Mouse (Mus musculus) adrenal gland, postnatal 25 days (tissue): ENCODE data around the gene Tifa. TPM values are rescaled to one million over a fixed set of nuclear protein-coding genes. Genes with fewer than 3 reads are reported as not detected.

Source experiments
- DNase-seq: peaks from one replicate; pipeline ENCODE4 v3.0.0; 2021; ENCODE audit warnings: mixed read lengths
- total RNA-seq: library from RNA; stranded (reverse); gene quantifications from 2 replicates; pipeline ENCODE4 v1.2.3, GENCODE M21; 2021

Gene Tifa
- total RNA-seq, 1 experiment from 2014 or later, result 2.7 TPM

- no peak for DNase-seq
Measured at GRCm38 (mm10) chr3:127868046-127868758, 78.6 kb downstream of the Tifa start.

GRCm38 (mm10) chr3:127868880-127869279 is 79.3 kb downstream of the Tifa start:
- no peak for DNase-seq

GRCm38 (mm10) chr3:127871575-127871974 is 82.0 kb downstream of the Tifa start:
- no peak for DNase-seq

DNA sequence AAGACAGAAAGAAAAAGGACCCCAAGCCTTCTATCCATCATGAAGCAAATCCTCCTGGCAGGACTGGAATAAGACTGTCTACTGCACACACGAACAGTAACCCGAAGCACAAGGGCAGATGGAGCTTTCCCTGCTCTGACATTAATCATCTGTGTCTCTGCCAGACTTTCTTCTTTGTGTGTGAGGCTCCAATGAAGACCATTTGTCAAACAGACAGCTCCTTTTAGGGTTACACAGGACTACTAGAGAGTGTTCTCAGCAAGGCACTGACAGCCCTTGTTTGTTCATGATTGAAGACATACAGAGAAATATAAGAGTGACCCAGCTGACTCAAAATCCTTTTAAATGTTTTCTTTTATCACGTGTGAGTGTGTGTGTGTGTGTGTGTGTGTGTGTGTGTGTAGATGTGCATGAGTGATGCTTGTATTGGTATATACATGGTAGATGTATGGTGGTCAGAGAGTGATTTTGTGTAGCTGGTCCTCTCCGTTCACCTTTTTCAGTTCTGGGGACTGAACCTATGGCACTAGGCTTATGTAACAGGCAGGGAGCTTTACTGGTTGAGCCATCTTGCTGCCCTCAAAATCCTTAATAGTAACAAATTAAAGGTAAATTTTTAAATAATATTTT is 84.8 kb downstream of the Tifa start:
- no peak for DNase-seq

- DNase-seq, result no peak
Measured at GRCm38 (mm10) chr3:127875059-127875458, 85.5 kb downstream of the Tifa start.

DNA sequence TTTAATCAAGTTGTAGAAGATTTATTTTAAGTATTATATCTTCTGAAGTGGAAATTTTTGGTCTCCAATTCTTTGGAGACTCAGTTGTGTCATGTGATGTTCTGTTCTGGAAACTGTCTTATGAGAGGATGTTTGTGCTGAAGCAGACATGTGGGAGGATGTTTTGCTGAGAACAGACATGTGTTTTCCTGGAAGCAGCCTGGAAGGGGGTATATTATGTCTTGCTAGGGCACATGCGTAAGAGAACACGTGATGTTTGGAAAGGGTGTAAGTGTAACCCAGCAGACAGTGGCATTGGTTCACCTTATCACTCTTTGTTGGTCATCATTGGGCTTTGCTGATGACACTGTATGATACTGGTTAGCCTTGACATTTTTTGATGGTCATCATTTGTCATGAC is 85.9 kb downstream of the Tifa start:
- no peak for DNase-seq

DNA sequence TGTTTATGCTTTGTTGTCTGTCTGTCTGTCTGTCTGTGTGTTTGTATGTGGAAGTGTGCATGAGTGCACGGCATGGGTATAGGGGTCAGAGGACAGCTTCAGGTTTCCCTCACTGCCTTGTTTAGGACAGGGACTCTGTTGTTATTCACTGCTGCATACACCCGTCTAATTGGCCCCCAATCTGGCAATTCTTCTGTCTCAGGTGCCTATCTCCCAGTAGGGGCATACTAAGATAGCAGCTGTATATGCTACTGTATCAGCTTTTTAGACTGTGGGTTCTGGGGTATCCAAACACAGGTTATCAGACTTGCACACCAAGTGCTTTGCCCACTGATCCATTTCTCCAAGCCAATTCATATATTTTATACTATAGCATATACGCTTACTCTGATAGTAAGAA is 90.4 kb downstream of the Tifa start:
- DNase-seq, result no peak

GRCm38 (mm10) chr3:127881684-127882083 is 92.1 kb downstream of the Tifa start:
- DNase-seq, result no peak

Other genes starting within 250 kb of the Tifa start
- 23.9 and 25.8 TPM in 2 replicates for gene Larp7, start 236.5 kb upstream of the Tifa start, total RNA-seq
- 2.4 and 2.8 TPM in 2 replicates for gene Zgrf1, start 236.3 kb upstream of the Tifa start, total RNA-seq
- gene Neurog2, start 156.7 kb upstream of the Tifa start, total RNA-seq, result not detected in 2 replicates
- 10.0 and 12.1 TPM in 2 replicates for gene Alpk1, start 9.3 kb upstream of the Tifa start, total RNA-seq
- 35.7 and 40.3 TPM in 2 replicates for gene Ap1ar, start 47.7 kb downstream of the Tifa start, total RNA-seq
- gene Fam241a, start 106.5 kb downstream of the Tifa start, total RNA-seq, result 3.0 and 4.6 TPM in 2 replicates